Mouse (Mus musculus): ENCODE measurements around the gene Ngfr. TPM values are rescaled to one million over a fixed set of nuclear protein-coding genes. Genes with fewer than 3 reads are reported as not detected.

Ngfr gene
- total and polyA plus RNA-seq, 2 experiments from 2014 or later = 31.0 to 53.2 TPM

- Histone ChIP-seq H3K36me3 (ENCODE audit: insufficient read depth, low read length) (no peaks in the 10 kb centered on the region), H3K27me3 (ENCODE audit: insufficient read depth, low read length) (no peaks in the 10 kb centered on the region), H3K4me3 (ENCODE audit: low read length) (no peak overlapping the region), H3K9ac (replicated peaks; ENCODE audit: low read length) (no peak overlapping the region), H3K4me1 (ENCODE audit: insufficient read depth, low read length) (no peaks in the 10 kb centered on the region), H3K27ac (no peak overlapping the region), H3K9me3 (ENCODE audit: low read length) (no peaks in the 10 kb centered on the region), H3K4me2 (ENCODE audit: low read depth, low read length) (no peak overlapping the region)
- no peak for TF ChIP-seq CTCF (IDR thresholded peaks at IDR 0.05; ENCODE audit: low read depth)
- WGBS = 74% methylated on average over 13 of the region's 13 CpGs
- ATAC-seq (no peak), DNase-seq (ENCODE audit: low spot score) (no peak)
These were observed 55.0 kb downstream of the Ngfr start for GRCm38 (mm10) chr11:95532353-95533072.

DNA sequence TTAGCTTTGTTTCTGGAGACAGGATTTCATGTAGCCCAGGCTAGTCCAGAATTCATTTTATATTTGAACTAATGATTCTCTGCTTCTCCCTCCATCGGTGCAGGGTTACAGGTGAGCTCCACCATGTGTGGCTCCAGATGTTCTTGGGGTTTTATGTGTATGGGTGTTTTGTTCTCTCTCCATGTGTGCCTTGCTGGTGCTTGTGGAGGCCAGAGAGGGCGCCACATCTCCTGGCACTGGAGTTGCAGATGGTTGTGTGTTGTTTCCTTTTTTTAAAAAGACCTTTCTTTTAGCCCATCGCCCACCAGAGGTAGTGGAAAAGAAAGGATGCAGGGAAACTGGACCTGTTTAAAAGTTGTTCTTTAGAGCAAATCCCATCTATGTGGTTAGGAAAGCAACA lies 59.3 kb downstream of the Ngfr start:
- no peaks in the 10 kb centered on the region for H3K36me3 ChIP-seq (ENCODE audit: insufficient read depth, low read length)
- no peak for DNase-seq (ENCODE audit: low spot score)
- H3K4me2 ChIP-seq (ENCODE audit: low read depth, low read length) = no peak overlapping the region
- 86% methylated on average over 3 of the region's 3 CpGs for WGBS
- no peak overlapping the region for H3K4me3 ChIP-seq (ENCODE audit: low read length)
- TF ChIP-seq CTCF (IDR thresholded peaks at IDR 0.05; ENCODE audit: low read depth) = no peak
- no peaks in the 10 kb centered on the region for H3K27me3 ChIP-seq (ENCODE audit: insufficient read depth, low read length)
- H3K9me3 ChIP-seq (ENCODE audit: low read length) = no peaks in the 10 kb centered on the region
- no peak for ATAC-seq
- H3K27ac ChIP-seq = no peak overlapping the region
- H3K9ac ChIP-seq (replicated peaks; ENCODE audit: low read length) = no peak overlapping the region
- no peaks in the 10 kb centered on the region for H3K4me1 ChIP-seq (ENCODE audit: insufficient read depth, low read length)

- WGBS = 73% methylated on average over 8 of the region's 8 CpGs
- Histone ChIP-seq H3K36me3 (ENCODE audit: insufficient read depth, low read length) (no peaks in the 10 kb centered on the region), H3K27me3 (ENCODE audit: insufficient read depth, low read length) (no peaks in the 10 kb centered on the region), H3K4me2 (ENCODE audit: low read depth, low read length) (no peak overlapping the region), H3K9ac (replicated peaks; ENCODE audit: low read length) (no peak overlapping the region), H3K4me3 (ENCODE audit: low read length) (no peak overlapping the region), H3K9me3 (ENCODE audit: low read length) (no peaks in the 10 kb centered on the region), H3K27ac (no peak overlapping the region), H3K4me1 (ENCODE audit: insufficient read depth, low read length) (no peaks in the 10 kb centered on the region)
- no peak for DNase-seq (ENCODE audit: low spot score)
- no peak for TF ChIP-seq CTCF (IDR thresholded peaks at IDR 0.05; ENCODE audit: low read depth)
- ATAC-seq = no peak
These were observed 60.2 kb downstream of the Ngfr start for GRCm38 (mm10) chr11:95527307-95527706.

DNA sequence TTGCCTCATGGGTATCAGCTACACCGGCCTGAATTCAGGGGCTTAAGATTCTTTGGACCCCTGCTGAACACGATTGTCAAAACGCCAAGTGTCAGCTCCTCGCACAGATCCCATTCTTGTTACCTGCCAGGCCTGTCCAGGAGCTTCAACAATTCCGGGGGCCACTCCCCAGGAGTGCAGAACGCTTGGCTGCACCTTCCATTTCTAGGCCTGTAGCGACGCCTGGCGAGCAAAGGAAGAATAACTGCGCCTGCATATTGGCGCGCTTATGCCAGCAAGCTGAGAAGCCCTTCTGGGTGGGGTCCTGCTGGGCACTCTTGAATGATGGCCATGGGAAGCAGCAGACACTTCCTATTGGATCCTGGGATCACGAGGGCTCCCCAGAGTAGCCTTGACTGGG lies 66.0 kb downstream of the Ngfr start:
- Histone ChIP-seq H3K9me3 (ENCODE audit: low read length) (no peaks in the 10 kb centered on the region), H3K4me2 (ENCODE audit: low read depth, low read length) (peak overlapping the region; percentile 40; the same call in 1 of the 2 replicates), H3K9ac (replicated peaks; ENCODE audit: low read length) (no peak overlapping the region), H3K27ac (no peak overlapping the region), H3K27me3 (ENCODE audit: insufficient read depth, low read length) (no peaks in the 10 kb centered on the region), H3K4me1 (ENCODE audit: insufficient read depth, low read length) (no peaks in the 10 kb centered on the region), H3K4me3 (ENCODE audit: low read length) (0 out of 2 replicates have a peak overlapping the region, but pooled peaks have one; percentile 13), H3K36me3 (ENCODE audit: insufficient read depth, low read length) (no peaks in the 10 kb centered on the region)
- 1% methylated on average over 13 of the region's 13 CpGs for WGBS
- DNase-seq (ENCODE audit: low spot score) (peak; percentile 87), ATAC-seq (peak; percentile 65)
- TF ChIP-seq CTCF (IDR thresholded peaks at IDR 0.05; ENCODE audit: low read depth) = peak; percentile 96

- TF ChIP-seq CTCF (IDR thresholded peaks at IDR 0.05; ENCODE audit: low read depth) = peak; percentile 99
- ATAC-seq (peak; percentile 69), DNase-seq (ENCODE audit: low spot score) (peak; percentile 95)
- Histone ChIP-seq H3K36me3 (ENCODE audit: insufficient read depth, low read length) (no peaks in the 10 kb centered on the region), H3K9ac (replicated peaks; ENCODE audit: low read length) (peak overlapping the region; percentile 9; the same call in 1 of the 2 replicates), H3K4me2 (ENCODE audit: low read depth, low read length) (peak overlapping the region; percentile 48), H3K4me3 (ENCODE audit: low read length) (0 out of 2 replicates have a peak overlapping the region, but pooled peaks have one; percentile 14), H3K27ac (peak overlapping the region; percentile 43; the same call in 1 of the 2 replicates), H3K27me3 (ENCODE audit: insufficient read depth, low read length) (no peaks in the 10 kb centered on the region), H3K9me3 (ENCODE audit: low read length) (no peaks in the 10 kb centered on the region), H3K4me1 (ENCODE audit: insufficient read depth, low read length) (no peaks in the 10 kb centered on the region)
- 3% methylated on average over 27 of the region's 27 CpGs for WGBS
These were observed 67.0 kb downstream of the Ngfr start for GRCm38 (mm10) chr11:95520456-95521072.

- Histone ChIP-seq H3K9ac (replicated peaks; ENCODE audit: low read length) (no peak overlapping the region), H3K27ac (peak overlapping the region; percentile 43; the same call in 1 of the 2 replicates), H3K9me3 (ENCODE audit: low read length) (no peaks in the 10 kb centered on the region), H3K27me3 (ENCODE audit: insufficient read depth, low read length) (no peaks in the 10 kb centered on the region), H3K4me3 (ENCODE audit: low read length) (no peak overlapping the region), H3K4me2 (ENCODE audit: low read depth, low read length) (no peak overlapping the region), H3K4me1 (ENCODE audit: insufficient read depth, low read length) (no peaks in the 10 kb centered on the region), H3K36me3 (ENCODE audit: insufficient read depth, low read length) (no peaks in the 10 kb centered on the region)
- WGBS = 53% methylated on average over 3 of the region's 3 CpGs
- ATAC-seq (no peak), DNase-seq (ENCODE audit: low spot score) (no peak)
- 0 out of 2 replicates have a peak, but pooled peaks have one; percentile 33 for TF ChIP-seq CTCF (IDR thresholded peaks at IDR 0.05; ENCODE audit: low read depth)
These were observed 67.5 kb downstream of the Ngfr start for GRCm38 (mm10) chr11:95519996-95520395.

Data from hindbrain, postnatal 0 days (tissue).